Mouse (Mus musculus) liver, embryonic 14.5 days (tissue): ENCODE measurements at regions not wholly inside any gene's neighbourhood (a gene's known extent, or its start where the extent isn't known, plus 50 kb on each side); places are given as distances from the start of the nearest gene placed in this dataset.

Experiments
- ATAC-seq: fragments of 200-750 bp; cut with Nextera tagmentation; 2 replicates; pipeline ENCODE4 v1.8.0; 2017; ENCODE audit warnings: moderate number of reproducible peaks, mild to moderate bottlenecking, moderate library complexity; ENCODE audit not compliant: insufficient read depth
- DNase-seq, 3 experiments: peaks; one replicate each; pipeline ENCODE4 v3.0.0-alpha.2; 2012 to 2013; ENCODE audit warnings: low read depth in 3 of 3, low spot score in 3 of 3
- H3K27ac ChIP-seq: fragments of 300-500 bp; sonication (generic); 2 replicates; pipeline ENCODE4 v1.5.1; 2014; ENCODE audit warnings: moderate library complexity, mild to moderate bottlenecking, control low read depth, inconsistent platforms
- H3K27me3 ChIP-seq: fragments of 300-500 bp; sonication (generic); 2 replicates; pipeline ENCODE4 v1.6.1; 2014; ENCODE audit warnings: mild to moderate bottlenecking, low read length, moderate library complexity; ENCODE audit not compliant: control insufficient read depth, insufficient read depth
- H3K36me3 ChIP-seq: fragments of 300-500 bp; sonication (generic); replicated peaks from 2 replicates; pipeline ENCODE4 v1.6.1; 2014; ENCODE audit warnings: low read depth; ENCODE audit not compliant: control insufficient read depth, insufficient read depth
- H3K4me1 ChIP-seq, 2 experiments: fragments of 200-500 bp in 1 of 2; fragments of 300-500 bp in 1 of 2; sonication (generic) in 1 of 2; replicated peaks; 2 replicates each; pipeline ENCODE4 v1.6.1; 2012 to 2014; ENCODE audit warnings: antibody characterized with exemption in 1 of 2, inconsistent platforms in 1 of 2, low read length in 1 of 2; ENCODE audit not compliant: control insufficient read depth in 2 of 2, insufficient read depth in 2 of 2
- H3K4me2 ChIP-seq: fragments of 300-500 bp; sonication (generic); 2 replicates; pipeline ENCODE4 v1.6.1; 2014; ENCODE audit warnings: low read depth, mild to moderate bottlenecking, control low read depth, moderate library complexity
- H3K4me3 ChIP-seq, 2 experiments: fragments of 200-500 bp in 1 of 2; fragments of 300-500 bp in 1 of 2; sonication (generic) in 1 of 2; 2 replicates each; pipeline ENCODE4 v1.5.1; 2012 to 2014; ENCODE audit warnings: low read depth in 2 of 2, low read length in 2 of 2, mild to moderate bottlenecking in 2 of 2, control low read depth in 1 of 2, inconsistent platforms in 1 of 2, moderate library complexity in 1 of 2; ENCODE audit not compliant: insufficient read depth in 1 of 2
- H3K9ac ChIP-seq: fragments of 300-500 bp; sonication (generic); replicated peaks from 2 replicates; pipeline ENCODE4 v1.6.1; 2014; ENCODE audit warnings: mild to moderate bottlenecking, control low read depth, moderate library complexity
- H3K9me3 ChIP-seq: fragments of 300-500 bp; sonication (generic); 2 replicates; pipeline ENCODE4 v1.6.1; 2016; ENCODE audit warnings: low read length, mixed read lengths; ENCODE audit not compliant: control insufficient read depth
- CTCF ChIP-seq: IDR thresholded peaks from 2 replicates; pipeline ENCODE4 v1.5.1; 2016; ENCODE audit warnings: antibody characterized with exemption, low read depth, control low read depth
- EP300 ChIP-seq: IDR thresholded peaks from 2 replicates; pipeline ENCODE4 v1.6.1; 2016; ENCODE audit warnings: antibody characterized with exemption, low read depth
- WGBS: fragments of 180-500 bp; shearing (Covaris S2); extraction: QIAGEN DNeasy Blood & Tissue Kit; methylation state at CpG from one replicate; pipeline ENCODE4 v1.1.7; 2014; ENCODE audit not compliant: insufficient replicate concordance; 5-methylcytosine and 5-hydroxymethylcytosine counted together

GRCm38 (mm10) chr4:32176449-32177135, 62.0 kb upstream of the Bach2 start:
- Histone ChIP-seq H3K9ac (no peak overlapping the region), H3K4me2 (no peak overlapping the region), H3K27ac (no peak overlapping the region; the same call in 1 of the 2 replicates), H3K9me3 (no peaks in the 10 kb centered on the region), H3K4me1 (peaks cover 42 to 47% of the 10 kb centered on the region in 2 experiments), H3K27me3 (no peaks in the 10 kb centered on the region), H3K4me3 (no peak overlapping the region), H3K36me3 (no peaks in the 10 kb centered on the region)
- ATAC-seq, result no peak
- WGBS, result 60% methylated on average over 4 of the region's 4 CpGs
- TF ChIP-seq EP300 (no peak), CTCF (no peak)
- no peak for DNase-seq

- 39% methylated on average over 7 of the region's 7 CpGs for WGBS
- peak; percentile 77 for ATAC-seq
Measured at GRCm38 (mm10) chr4:32177933-32178639, 60.5 kb upstream of the Bach2 start.

GRCm38 (mm10) chr4:32179707-32180241, 58.8 kb upstream of the Bach2 start:
- no peak for ATAC-seq
- TF ChIP-seq EP300, result no peak
- no peak for TF ChIP-seq CTCF
- no peaks in the 10 kb centered on the region for H3K36me3 ChIP-seq
- no peak overlapping the region for H3K4me3 ChIP-seq
- H3K4me1 ChIP-seq, result peaks cover 22 to 27% of the 10 kb centered on the region in 2 experiments
- H3K27ac ChIP-seq, result no peak overlapping the region
- H3K27me3 ChIP-seq, result no peaks in the 10 kb centered on the region
- 62% methylated on average over 8 of the region's 8 CpGs for WGBS
- H3K4me2 ChIP-seq, result no peak overlapping the region
- H3K9me3 ChIP-seq, result no peaks in the 10 kb centered on the region
- H3K9ac ChIP-seq, result no peak overlapping the region
- DNase-seq, result no peak

More at GRCm38 (mm10) chr4:32177933-32178639, 60.5 kb upstream of the Bach2 start:
- peak overlapping the region; percentile 31 for H3K27ac ChIP-seq
- TF ChIP-seq CTCF, result no peak
- TF ChIP-seq EP300, result peak; percentile 84
- H3K27me3 ChIP-seq, result no peaks in the 10 kb centered on the region
- H3K4me1 ChIP-seq, result peaks cover 27 to 34% of the 10 kb centered on the region in 2 experiments
- peak overlapping the region; percentile 45 for H3K4me2 ChIP-seq
- H3K9me3 ChIP-seq, result no peaks in the 10 kb centered on the region
- no peaks in the 10 kb centered on the region for H3K36me3 ChIP-seq
- no peak overlapping the region for H3K4me3 ChIP-seq
- peak; percentile 49 to 62 (median 56) for DNase-seq
- peak overlapping the region; percentile 2; the same call in 1 of the 2 replicates for H3K9ac ChIP-seq

GRCm38 (mm10) chr4:32183791-32184190, 54.8 kb upstream of the Bach2 start:
- H3K4me2 ChIP-seq, result no peak overlapping the region
- H3K4me3 ChIP-seq, result no peak overlapping the region
- DNase-seq, result no peak
- H3K9me3 ChIP-seq, result no peaks in the 10 kb centered on the region
- 68% methylated on average over 4 of the region's 4 CpGs for WGBS
- H3K36me3 ChIP-seq, result no peaks in the 10 kb centered on the region
- no peak overlapping the region for H3K9ac ChIP-seq
- no peaks in the 10 kb centered on the region for H3K27me3 ChIP-seq
- ATAC-seq, result no peak
- peaks cover under 1 to 8% of the 10 kb centered on the region in 2 experiments; a peak in 3 of 4 replicates for H3K4me1 ChIP-seq
- TF ChIP-seq CTCF (no peak), EP300 (no peak)
- no peak overlapping the region for H3K27ac ChIP-seq

GRCm38 (mm10) chr4:32185986-32186385, 52.6 kb upstream of the Bach2 start:
- H3K27me3 ChIP-seq, result no peaks in the 10 kb centered on the region
- 81% methylated on average over 10 of the region's 10 CpGs for WGBS
- peaks cover 0 to 5% of the 10 kb centered on the region in 2 experiments; a peak in 1 of 4 replicates for H3K4me1 ChIP-seq
- no peak overlapping the region for H3K4me3 ChIP-seq
- ATAC-seq, result no peak
- H3K36me3 ChIP-seq, result no peaks in the 10 kb centered on the region
- H3K9ac ChIP-seq, result no peak overlapping the region
- no peak for DNase-seq
- no peak overlapping the region for H3K4me2 ChIP-seq
- H3K9me3 ChIP-seq, result no peaks in the 10 kb centered on the region
- no peak for TF ChIP-seq EP300
- TF ChIP-seq CTCF, result no peak
- H3K27ac ChIP-seq, result no peak overlapping the region
